Mouse (Mus musculus) A20 (cell line): ENCODE results near the gene Il1b.

Experiments
- DNase-seq: peaks from one replicate; pipeline ENCODE4 v3.0.0-alpha.2; 2011; ENCODE audit warnings: low read depth, low spot score

Gene Il1b

GRCm38 (mm10) chr2:129371039-129371438 lies at the start of gene Il1b:
TSS of gene Il1b (minus strand) at chr2:129371139.
- peak; percentile 5 for DNase-seq

- DNase-seq = no peak
Observed at GRCm38 (mm10) chr2:129419361-129419880, 48.5 kb upstream of the Il1b start.

DNA sequence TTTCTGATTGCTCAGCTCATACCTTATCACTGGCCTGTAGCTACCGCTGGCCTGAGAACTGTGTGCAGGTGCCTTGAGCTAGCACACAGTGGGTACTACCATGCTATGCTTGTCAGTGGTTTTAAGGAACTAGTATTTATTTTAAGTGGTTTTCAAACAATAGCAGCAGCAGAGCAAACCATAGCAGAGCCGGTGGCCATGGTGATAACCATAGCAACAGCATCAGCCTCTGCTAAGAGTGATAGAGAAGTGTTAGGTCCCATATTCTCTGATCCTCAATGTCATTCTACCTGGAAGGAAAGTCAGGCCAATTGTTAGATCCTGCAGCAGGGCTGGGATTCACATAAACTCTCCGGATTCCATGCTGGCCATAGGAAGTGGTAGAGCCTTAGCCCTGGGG lies 43.7 kb upstream of the Il1b start:
- no peak for DNase-seq

DNA sequence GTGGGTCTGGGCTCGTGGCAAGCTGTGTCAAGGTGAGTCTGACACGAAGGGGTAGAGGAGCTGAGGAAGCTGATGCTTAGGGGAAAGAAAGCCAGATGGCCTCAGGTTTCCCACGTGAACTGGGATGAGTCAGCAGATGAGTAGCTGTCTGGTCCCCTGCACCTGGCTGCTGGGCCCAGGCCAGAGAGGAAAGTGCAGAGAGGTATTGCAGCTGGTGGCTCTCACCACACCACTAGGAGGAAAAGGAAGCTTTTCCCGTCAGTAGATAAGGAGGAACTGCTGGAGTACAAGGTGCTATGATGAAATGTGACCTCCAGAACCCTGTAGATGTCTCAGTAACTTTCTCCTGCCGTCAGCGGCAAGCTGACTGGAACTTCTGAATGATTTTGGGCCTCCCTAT lies 42.5 kb upstream of the Il1b start:
- peak; percentile 25 for DNase-seq

DNA sequence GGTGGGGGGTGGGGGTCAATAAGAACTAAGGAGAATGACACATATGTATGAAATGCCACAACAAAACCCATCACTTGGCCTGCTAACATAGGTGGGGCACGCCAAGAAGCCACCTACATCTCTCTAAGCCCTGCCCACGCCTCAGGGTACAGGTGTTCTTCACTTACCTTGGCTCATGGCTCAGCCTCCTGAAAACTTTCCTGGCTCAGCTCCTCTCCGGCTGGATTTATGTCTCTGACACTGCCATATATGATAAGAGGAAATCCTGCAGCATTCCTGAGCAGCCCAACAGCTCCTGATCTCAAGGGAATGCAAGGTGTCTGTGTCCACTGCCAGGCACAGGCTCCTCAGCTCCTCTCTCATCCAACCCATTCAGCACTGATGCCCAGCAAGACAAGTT lies 40.7 kb upstream of the Il1b start:
- no peak for DNase-seq

GRCm38 (mm10) chr2:129410344-129410743 lies 39.4 kb upstream of the Il1b start:
- DNase-seq = no peak

DNA sequence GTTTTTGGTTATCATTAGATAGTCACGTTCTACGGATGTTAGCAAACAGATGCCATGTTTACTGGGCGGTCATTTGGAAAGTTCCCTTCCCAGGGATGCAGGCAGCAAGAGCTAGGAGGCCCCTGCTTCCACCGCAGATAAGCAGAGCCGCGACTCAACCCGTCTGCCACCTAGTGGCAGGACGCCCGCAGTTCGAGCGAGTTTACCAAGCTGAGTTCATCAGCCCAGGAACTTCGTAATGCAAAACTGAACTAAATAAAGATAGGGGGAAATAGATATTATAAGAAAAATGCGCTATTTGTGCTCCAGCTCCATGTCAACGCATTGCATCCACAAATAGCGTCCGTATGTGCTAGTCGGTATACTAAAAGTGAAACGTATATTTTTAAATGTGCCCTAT lies 37.5 kb upstream of the Il1b start:
- peak; percentile 74 for DNase-seq

GRCm38 (mm10) chr2:129407596-129407995 lies 36.7 kb upstream of the Il1b start:
- DNase-seq = no peak

DNA sequence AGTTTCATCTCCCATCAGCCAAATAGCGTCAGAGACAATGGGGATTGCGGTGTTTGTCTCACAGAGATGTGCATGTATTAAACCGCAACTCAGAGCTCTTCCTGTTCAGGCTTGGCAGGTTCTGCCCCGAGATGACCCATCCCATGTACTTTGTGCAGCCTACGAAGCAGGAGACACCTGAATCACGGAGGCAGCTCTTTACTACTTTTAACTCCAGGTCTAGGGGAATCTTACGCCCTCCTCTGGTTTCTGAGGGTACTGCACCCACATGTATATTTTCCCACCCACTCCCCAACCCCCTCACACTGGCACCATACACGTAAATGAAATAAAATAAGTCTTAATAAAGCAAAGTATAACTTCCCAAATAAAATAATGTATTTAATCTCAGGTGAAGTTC lies 35.6 kb upstream of the Il1b start:
- DNase-seq = no peak

- DNase-seq = no peak
Observed at GRCm38 (mm10) chr2:129403786-129404185, 32.8 kb upstream of the Il1b start.

DNA sequence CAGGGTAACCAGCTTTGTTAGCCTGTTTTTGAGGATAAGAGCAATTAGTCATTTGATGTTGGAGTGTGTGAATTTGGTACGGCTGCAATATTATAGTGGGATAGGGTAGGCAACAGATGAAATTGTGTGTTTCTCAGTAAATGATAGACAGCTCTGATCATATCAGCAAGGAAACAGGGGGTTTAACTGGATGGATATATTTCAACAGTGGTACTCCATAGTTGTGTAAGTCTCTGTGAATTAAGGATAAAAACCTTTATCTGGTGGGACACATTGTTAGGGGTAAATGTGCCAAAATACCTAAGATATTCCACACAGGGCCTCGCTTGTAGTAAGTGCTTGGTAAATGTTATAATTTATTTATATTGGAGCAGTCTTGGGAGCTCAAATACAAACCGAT lies 31.4 kb upstream of the Il1b start:
- no peak for DNase-seq

- no peak for DNase-seq
Observed at GRCm38 (mm10) chr2:129401803-129402202, 30.9 kb upstream of the Il1b start.

DNA sequence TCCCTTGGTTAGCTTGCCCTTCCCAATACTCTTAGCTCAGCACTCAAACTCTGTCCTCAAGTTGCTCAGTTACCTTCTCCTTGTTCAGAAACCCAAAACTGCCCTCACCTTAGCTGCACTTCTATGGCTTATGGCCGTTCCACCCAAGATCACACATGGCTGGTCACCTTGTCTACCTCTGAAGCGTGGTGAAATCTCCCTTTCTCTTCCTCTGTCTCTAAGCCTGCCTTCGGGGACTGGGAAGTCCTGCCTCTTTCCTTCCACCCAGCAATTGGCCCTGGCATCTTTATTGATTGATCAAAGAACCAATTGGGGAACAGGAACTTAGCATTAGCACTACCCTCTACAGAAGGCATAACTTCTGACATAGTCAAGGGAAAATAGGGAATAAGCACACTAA lies 27.2 kb upstream of the Il1b start:
- DNase-seq = peak; percentile 44

- DNase-seq = no peak
Observed at GRCm38 (mm10) chr2:129393524-129393923, 22.6 kb upstream of the Il1b start.

GRCm38 (mm10) chr2:129390161-129390560 lies 19.2 kb upstream of the Il1b start:
- DNase-seq = no peak

DNA sequence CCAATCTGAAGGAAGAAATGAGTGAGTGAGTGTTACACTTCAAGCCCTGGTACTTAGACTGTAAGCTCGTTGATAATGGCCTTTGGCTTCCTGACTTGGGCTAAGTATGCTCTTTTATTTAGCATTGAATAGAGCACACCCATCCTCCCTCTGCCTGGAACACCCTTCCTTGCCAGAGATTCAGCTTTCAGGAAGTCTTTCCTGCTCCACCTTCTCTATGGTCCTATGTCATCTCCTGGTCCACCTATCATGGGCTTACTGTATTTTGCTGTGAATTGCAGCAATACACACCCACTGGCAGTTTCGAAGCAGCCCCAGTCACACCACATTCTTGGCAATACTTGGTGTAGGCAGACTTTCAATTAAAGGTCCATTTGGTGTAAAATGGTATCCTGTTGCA lies 18.4 kb upstream of the Il1b start:
- no peak for DNase-seq

DNA sequence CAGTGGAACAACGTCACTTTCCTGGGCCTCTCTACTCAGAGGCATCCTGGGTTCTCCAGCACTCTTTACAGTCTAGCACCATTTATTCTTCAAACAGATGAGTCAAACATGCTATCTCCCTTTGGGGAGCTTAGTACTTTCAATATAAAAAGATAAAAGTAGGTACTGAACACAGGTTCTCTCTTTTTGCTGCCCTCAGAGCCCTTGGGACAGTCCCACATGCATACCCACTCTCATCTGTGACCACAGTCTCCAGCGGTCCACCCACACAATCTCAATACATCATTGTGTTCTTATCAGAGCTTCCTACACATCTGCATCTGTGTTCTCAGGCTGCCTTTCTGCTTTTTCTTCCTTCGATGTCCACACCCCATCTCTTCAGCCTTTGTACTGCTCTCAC lies 14.4 kb upstream of the Il1b start:
- peak; percentile 52 for DNase-seq

DNA sequence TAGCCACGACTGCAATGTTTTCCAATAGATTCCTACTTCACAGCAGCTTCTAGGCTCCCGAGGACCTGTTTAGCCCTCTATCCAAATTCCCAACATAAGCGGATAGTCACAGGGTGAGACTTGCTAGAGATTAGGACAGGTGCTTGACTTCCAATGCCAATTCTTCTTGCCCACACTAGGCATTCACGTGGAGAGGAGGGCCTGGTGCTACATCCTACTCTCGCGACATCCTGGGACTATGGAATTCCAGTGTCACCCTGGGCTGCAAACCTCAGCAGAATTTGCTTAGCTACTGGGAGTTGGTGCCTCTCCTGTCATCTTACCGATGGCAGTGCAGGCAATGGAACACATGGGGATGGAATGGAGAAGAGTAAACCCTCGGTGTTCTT lies 13.3 kb upstream of the Il1b start:
- DNase-seq = no peak

GRCm38 (mm10) chr2:129383512-129384271 lies 12.8 kb upstream of the Il1b start:
- DNase-seq = no peak

GRCm38 (mm10) chr2:129380746-129381474 lies 10.0 kb upstream of the Il1b start:
- peak; percentile 79 for DNase-seq

DNA sequence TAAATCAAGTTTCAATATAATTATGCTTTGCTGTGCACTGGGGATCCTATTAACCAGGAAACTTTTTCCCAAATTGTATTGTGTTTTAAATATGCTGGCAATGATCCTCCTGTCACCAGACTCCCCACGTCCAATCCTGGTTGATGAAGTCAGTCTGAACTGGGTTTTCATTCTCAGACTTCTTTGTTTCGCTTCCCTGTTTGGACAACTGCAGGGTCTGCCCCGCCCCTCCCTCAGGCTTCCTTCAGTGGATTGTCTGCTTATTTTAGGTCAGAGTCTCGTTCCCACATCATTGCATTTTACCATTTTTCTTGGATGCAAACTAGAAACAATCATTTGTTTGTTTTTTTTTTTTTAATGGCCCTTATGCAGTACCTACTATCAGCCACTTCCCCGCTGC lies 9.3 kb upstream of the Il1b start:
- DNase-seq = peak; percentile 77

GRCm38 (mm10) chr2:129373307-129373706 lies 2.4 kb upstream of the Il1b start:
- DNase-seq = peak; percentile 7

GRCm38 (mm10) chr2:129369615-129370014 lies 1.3 kb downstream of the Il1b start:
- DNase-seq = no peak
